Mouse (Mus musculus): Measurements from ENCODE around the gene Ccdc184. TPM values are rescaled to one million over a fixed set of nuclear protein-coding genes. Genes with fewer than 3 reads are reported as not detected.

Gene Ccdc184
- polyA plus RNA-seq, 1 experiment: not detected

DNA sequence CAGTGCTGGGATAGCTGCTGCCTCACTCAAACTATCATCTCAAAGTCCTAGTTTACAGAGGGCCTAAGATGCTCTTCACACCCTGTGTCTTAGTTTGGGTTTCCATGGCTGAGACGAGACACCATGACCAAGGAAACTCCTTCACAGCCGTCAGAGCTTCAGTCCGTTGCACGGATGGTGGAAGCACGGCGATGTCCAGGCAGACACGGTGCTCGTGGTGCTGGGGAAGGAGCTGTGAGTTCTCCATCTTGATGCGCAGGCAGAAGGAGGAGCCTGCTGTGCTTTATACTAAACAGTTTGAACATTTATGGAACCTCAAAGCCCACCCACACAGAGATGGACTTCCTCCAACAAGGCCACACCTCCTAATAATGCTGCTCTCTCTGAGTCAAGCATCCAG lies 30.1 kb upstream of the Ccdc184 start:
- H3K9me3 ChIP-seq: no peaks in the 10 kb centered on the region
- peaks cover 15% of the 10 kb centered on the region for H3K4me1 ChIP-seq
- no peaks in the 10 kb centered on the region for H3K27me3 ChIP-seq (replicated peaks)
- no peak overlapping the region for H3K4me3 ChIP-seq (replicated peaks)
- TF ChIP-seq FLI1 (IDR thresholded peaks at IDR 0.05; ENCODE audit: low read length) (no peak), GATA1 (IDR thresholded peaks at IDR 0.05; ENCODE audit: borderline replicate concordance, low read length) (no peak)
- peaks cover 97% of the 10 kb centered on the region for H3K36me3 ChIP-seq (replicated peaks; ENCODE audit: low read length)

DNA sequence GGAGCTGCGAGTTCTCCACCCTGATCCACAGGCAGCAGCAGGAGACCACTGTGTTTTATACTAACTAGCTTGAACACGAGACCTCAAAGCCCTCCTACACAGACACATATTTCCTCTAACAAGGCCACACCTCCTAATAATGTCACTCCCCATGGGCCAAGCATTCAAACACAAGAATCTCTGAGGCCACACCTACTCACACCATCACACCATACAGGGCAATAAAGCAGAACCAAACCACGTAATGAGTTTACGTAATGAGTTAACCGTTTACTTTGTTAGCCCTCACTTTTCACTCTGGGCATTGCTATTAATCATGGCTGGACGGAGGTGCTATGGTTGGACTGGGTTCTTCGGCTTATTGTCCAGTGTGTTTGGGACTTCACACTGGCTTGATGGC lies 27.2 kb upstream of the Ccdc184 start:
- no peaks in the 10 kb centered on the region for H3K9me3 ChIP-seq
- H3K4me3 ChIP-seq (replicated peaks): no peak overlapping the region
- peaks cover 81% of the 10 kb centered on the region for H3K36me3 ChIP-seq (replicated peaks; ENCODE audit: low read length)
- TF ChIP-seq GATA1 (IDR thresholded peaks at IDR 0.05; ENCODE audit: borderline replicate concordance, low read length) (no peak), FLI1 (IDR thresholded peaks at IDR 0.05; ENCODE audit: low read length) (no peak)
- H3K4me1 ChIP-seq: peaks cover 26% of the 10 kb centered on the region
- no peaks in the 10 kb centered on the region for H3K27me3 ChIP-seq (replicated peaks)

DNA sequence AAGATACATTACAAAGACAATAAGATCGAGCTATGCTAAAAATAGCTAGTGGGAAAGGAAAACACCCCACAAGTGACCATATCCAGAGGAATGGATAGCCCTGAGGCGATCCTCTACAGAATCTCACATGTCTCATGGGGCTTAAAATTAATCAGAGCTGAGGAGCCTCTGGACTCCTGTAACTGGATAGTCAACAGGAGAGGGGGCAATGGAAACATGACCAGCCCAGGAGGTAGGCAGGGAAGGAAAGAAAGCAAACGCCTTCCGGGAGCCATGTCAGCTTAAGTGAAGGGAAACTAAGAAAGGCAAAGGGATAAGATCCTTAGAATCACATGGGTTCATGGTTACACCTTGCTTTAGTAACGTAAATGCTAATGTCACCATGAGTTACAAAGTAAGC lies 26.1 kb upstream of the Ccdc184 start:
- no peak for TF ChIP-seq FLI1 (IDR thresholded peaks at IDR 0.05; ENCODE audit: low read length)
- TF ChIP-seq GATA1 (IDR thresholded peaks at IDR 0.05; ENCODE audit: borderline replicate concordance, low read length): no peak
- H3K36me3 ChIP-seq (replicated peaks; ENCODE audit: low read length): peaks cover 71% of the 10 kb centered on the region

DNA sequence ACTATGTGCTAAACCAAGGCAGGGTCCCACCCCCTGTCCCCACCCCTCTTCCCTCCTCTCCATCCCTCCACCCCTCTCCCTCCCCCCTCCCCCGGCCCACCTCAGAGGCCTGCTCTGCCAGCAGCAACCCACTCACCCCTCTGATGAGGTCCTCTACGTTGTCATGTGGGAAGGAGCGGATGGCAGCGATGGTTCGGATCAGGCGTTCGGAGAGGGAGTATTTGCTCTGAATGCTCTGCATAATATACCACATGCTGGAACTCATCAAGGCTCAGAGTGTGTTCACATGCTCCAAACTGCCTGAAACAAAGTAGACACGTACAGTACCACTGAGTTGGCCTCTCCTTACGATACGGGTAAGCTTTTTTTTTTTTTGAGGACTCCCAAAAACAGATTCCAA lies 24.4 kb upstream of the Ccdc184 start:
- Histone ChIP-seq H3K9me3 (no peaks in the 10 kb centered on the region), H3K36me3 (replicated peaks; ENCODE audit: low read length) (peaks cover 54% of the 10 kb centered on the region), H3K4me3 (replicated peaks) (no peak overlapping the region), H3K27me3 (replicated peaks) (no peaks in the 10 kb centered on the region), H3K4me1 (peaks cover 35% of the 10 kb centered on the region)
- TF ChIP-seq GATA1 (IDR thresholded peaks at IDR 0.05; ENCODE audit: borderline replicate concordance, low read length) (no peak), FLI1 (IDR thresholded peaks at IDR 0.05; ENCODE audit: low read length) (no peak)

More for the DNA sequence above, 26.1 kb upstream of the Ccdc184 start:
- H3K9me3 ChIP-seq: no peaks in the 10 kb centered on the region
- peaks cover 30% of the 10 kb centered on the region for H3K4me1 ChIP-seq
- H3K27me3 ChIP-seq (replicated peaks): no peaks in the 10 kb centered on the region
- no peak overlapping the region for H3K4me3 ChIP-seq (replicated peaks)

DNA sequence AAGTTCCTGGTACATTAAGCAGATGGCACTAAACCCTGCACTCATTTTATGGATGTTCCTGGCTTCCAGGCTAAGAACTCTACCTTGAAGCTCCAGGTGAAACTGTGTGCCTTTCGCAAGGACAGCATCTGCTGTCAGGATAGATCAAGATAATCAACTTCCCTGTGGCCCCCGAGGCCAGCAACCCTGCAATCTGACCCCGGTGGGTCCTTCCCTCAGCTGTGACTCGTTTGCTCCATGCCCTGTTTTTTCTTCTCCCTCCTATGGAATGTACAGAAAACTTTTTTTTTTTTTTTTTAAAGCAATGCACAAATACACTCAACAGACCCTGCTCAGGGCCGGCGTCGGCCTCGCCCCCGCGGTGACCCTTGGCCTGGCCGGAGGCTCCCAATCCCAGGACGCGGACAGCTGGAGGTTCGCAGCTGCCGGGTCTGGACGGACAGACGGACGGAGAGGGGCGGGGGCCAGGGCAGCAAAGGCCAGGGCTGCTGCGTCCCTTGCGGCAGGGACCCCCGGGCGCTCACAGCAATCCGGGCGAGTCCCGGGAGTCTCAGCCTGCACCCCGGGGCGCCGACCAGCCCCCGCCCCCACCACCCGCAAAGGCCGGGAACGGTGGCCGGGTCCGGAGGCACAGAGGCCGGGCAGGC lies 22.0 kb upstream of the Ccdc184 start:
- Histone ChIP-seq H3K4me3 (replicated peaks) (peak overlapping the region; percentile 98), H3K27me3 (replicated peaks) (no peaks in the 10 kb centered on the region), H3K36me3 (replicated peaks; ENCODE audit: low read length) (peaks cover 30% of the 10 kb centered on the region), H3K9me3 (no peaks in the 10 kb centered on the region), H3K4me1 (peaks cover 32% of the 10 kb centered on the region)
- TF ChIP-seq GATA1 (IDR thresholded peaks at IDR 0.05; ENCODE audit: borderline replicate concordance, low read length) (no peak), FLI1 (IDR thresholded peaks at IDR 0.05; ENCODE audit: low read length) (no peak)

DNA sequence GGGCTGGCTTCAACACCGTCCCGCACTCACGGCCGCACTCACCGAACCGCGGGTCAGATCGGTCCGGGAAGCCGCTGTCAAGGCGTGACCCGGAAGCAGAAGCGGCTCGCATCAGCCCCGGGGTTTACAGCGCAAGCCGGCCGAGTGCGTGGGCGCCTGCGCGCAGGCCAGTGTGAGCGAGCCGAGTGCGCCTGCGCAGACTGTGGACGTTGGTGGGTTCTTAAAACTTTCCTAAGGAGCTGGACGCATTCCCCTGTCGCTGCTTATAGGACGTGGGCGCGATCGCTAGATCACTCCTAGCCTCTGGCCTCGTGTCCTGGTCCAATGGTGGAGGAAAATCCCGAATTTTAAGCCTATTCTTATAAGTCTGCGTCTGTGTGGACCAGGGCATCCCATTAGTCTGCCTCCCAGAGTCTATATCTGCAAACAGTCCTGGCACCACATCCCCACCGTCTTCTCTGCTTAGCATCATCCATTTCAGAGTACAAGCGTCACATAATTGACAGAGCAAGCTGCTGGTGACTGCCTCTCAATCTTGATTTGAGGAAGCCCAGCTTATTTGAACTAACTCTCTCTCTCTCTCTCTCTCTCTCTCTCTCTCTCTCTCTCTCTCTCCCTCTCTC lies 21.3 kb upstream of the Ccdc184 start:
- peaks cover 24% of the 10 kb centered on the region for H3K36me3 ChIP-seq (replicated peaks; ENCODE audit: low read length)
- peak overlapping the region; percentile 98 for H3K4me3 ChIP-seq (replicated peaks)
- H3K9me3 ChIP-seq: no peaks in the 10 kb centered on the region
- TF ChIP-seq FLI1 (IDR thresholded peaks at IDR 0.05; ENCODE audit: low read length): no peak
- no peak for TF ChIP-seq GATA1 (IDR thresholded peaks at IDR 0.05; ENCODE audit: borderline replicate concordance, low read length)
- H3K27me3 ChIP-seq (replicated peaks): peaks cover 2% of the 10 kb centered on the region
- peaks cover 31% of the 10 kb centered on the region for H3K4me1 ChIP-seq

DNA sequence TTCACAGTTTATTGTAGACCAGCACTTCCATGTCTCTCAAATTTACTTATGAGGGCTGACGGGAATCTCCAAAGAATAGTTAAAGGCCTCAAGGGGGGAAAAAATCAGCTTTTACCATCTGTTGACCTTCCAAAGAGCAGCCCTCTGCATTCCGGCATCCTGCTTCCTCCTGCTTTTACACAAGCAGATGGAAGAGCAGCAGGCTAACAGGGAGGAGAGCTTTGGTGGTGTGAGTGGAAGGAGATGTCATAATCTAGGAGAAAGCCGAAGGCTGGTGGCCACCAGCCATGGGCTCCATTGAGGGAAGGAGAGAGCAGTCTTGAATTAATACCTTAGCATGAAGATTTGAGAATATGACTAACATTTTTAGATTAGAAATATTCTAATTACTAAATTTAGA lies 18.6 kb upstream of the Ccdc184 start:
- H3K9me3 ChIP-seq: no peaks in the 10 kb centered on the region
- TF ChIP-seq FLI1 (IDR thresholded peaks at IDR 0.05; ENCODE audit: low read length) (no peak), GATA1 (IDR thresholded peaks at IDR 0.05; ENCODE audit: borderline replicate concordance, low read length) (no peak)
- H3K4me1 ChIP-seq: peaks cover 22% of the 10 kb centered on the region
- no peaks in the 10 kb centered on the region for H3K36me3 ChIP-seq (replicated peaks; ENCODE audit: low read length)
- H3K27me3 ChIP-seq (replicated peaks): peaks cover 5% of the 10 kb centered on the region
- H3K4me3 ChIP-seq (replicated peaks): no peak overlapping the region

DNA sequence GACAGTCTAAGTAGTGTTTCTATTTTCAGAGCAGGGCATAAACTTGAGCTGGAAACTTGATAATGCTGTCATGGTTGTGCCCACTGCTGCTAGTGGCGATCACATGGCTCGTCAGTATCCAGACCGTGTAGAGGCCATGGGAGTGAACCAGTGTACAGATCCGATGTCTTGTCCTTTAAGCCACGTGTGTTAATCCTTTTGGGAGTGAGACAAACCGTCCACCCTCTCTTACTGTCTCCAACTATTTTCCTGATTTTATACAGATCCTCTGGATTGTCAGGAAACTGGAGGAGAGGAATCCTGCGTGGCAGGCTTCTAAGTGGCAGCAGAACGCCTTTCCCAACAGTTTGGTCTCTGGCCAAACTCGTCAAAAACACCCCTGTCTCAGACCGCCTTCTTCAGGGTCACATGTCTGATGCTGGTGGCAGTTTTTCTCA lies 17.8 kb upstream of the Ccdc184 start:
- Histone ChIP-seq H3K9me3 (no peaks in the 10 kb centered on the region), H3K4me1 (peaks cover 25% of the 10 kb centered on the region), H3K36me3 (replicated peaks; ENCODE audit: low read length) (no peaks in the 10 kb centered on the region), H3K4me3 (replicated peaks) (no peak overlapping the region), H3K27me3 (replicated peaks) (peaks cover 5% of the 10 kb centered on the region)
- TF ChIP-seq FLI1 (IDR thresholded peaks at IDR 0.05; ENCODE audit: low read length) (no peak), GATA1 (IDR thresholded peaks at IDR 0.05; ENCODE audit: borderline replicate concordance, low read length) (no peak)

DNA sequence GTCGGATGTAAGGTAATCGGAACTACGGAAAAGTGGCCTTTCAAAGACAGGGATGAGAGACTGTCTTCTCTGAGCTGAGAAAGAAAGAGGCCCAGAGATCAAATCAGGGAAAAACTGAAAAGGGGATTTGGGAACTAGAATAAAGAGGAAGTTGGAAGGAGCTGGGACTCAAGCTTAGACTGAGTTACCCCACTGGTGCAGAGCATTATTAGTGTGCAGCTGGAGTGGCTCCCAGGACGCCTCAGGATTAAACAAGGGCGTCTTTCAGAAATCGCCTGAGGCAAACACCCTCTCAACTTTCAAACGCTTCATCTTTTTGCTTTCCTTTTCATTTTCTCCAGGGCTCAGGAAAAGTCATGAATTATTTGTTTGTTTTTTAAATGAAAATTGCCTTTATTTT lies 14.0 kb upstream of the Ccdc184 start:
- Histone ChIP-seq H3K4me3 (replicated peaks) (no peak overlapping the region), H3K27me3 (replicated peaks) (peaks cover 8% of the 10 kb centered on the region), H3K4me1 (peaks cover 21% of the 10 kb centered on the region), H3K36me3 (replicated peaks; ENCODE audit: low read length) (no peaks in the 10 kb centered on the region), H3K9me3 (no peaks in the 10 kb centered on the region)
- no peak for TF ChIP-seq FLI1 (IDR thresholded peaks at IDR 0.05; ENCODE audit: low read length)

DNA sequence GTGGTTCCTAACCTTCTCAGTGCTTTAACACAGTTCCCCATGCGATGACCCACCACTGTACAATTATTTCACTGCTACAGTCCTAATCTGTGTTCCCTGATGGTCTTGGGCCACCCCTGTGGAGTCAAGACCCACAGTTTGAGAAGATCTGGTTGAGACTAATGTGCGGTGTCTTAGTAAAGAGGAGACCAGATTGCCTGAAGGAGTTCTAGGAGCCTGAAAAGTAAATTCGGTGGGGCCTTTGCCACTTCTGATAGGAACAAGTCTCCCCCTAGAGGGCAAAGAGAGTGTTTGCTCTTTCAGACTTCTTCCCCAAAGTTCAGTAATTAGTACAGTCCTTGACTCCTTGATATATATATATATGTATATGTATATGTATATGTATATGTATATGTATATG lies 13.3 kb upstream of the Ccdc184 start:
- Histone ChIP-seq H3K4me3 (replicated peaks) (no peak overlapping the region), H3K27me3 (replicated peaks) (peaks cover 8% of the 10 kb centered on the region), H3K9me3 (no peaks in the 10 kb centered on the region), H3K4me1 (peaks cover 21% of the 10 kb centered on the region), H3K36me3 (replicated peaks; ENCODE audit: low read length) (no peaks in the 10 kb centered on the region)
- TF ChIP-seq GATA1 (IDR thresholded peaks at IDR 0.05; ENCODE audit: borderline replicate concordance, low read length) (no peak), FLI1 (IDR thresholded peaks at IDR 0.05; ENCODE audit: low read length) (no peak)
